Mouse (Mus musculus) E14TG2a.4 (cell line): ENCODE measurements around the gene Smim24.

ENCODE experiments used
- CTCF ChIP-seq: conservative IDR thresholded peaks from 2 replicates; pipeline ENCODE4 v1.5.1; 2014; ENCODE audit warnings: low read length
- NANOG ChIP-seq: IDR thresholded peaks from 2 replicates; pipeline ENCODE4 v1.6.1; 2014; ENCODE audit warnings: borderline replicate concordance, low read length, mixed read lengths

DNA sequence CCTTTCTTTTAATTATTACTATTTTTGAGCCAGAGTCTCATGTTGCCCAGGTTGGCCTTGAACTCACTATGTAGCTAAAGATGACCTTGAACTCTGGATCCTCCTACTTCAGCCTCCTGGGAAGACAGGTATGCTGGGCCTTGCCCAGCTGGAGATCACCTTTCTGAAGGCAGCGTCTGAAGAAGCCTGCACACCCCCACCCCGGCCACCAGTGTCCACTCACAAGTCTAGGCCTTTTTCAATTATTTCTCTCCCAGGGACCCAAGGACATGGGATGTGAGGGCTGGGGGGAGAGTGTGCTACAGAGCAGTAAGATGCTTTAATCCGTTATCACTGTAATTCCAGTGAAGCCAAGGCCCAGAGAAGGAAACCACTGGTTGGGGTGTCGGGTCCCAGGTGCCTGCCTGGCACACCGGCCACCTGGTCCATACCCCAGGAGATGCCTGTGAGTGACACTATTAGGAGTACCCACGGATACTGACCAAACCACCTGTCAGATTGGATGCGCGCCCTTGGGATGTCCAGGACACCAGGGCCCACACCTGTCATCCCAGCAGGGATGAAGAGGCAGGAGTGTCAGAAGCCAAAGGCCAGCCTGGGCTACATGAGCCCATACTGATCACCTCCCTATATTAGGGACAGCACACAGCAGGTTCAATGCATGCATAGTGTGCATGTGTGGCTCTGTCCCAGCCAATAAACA is 35.1 kb downstream of the Smim24 start:
- TF ChIP-seq CTCF (no peak), NANOG (no peak)
